Mouse (Mus musculus) bone marrow, adult 2 months (tissue): ENCODE results near the gene Tbx4. TPM values are rescaled to one million over a fixed set of nuclear protein-coding genes. Genes with fewer than 3 reads are reported as not detected.

Source experiments
- H3K27ac ChIP-seq: fragments of 200-500 bp; 2 replicates; pipeline ENCODE4 v1.5.1; 2012; ENCODE audit warnings: low read depth, mild to moderate bottlenecking, control low read depth, inconsistent platforms, low read length; ENCODE audit not compliant: control insufficient read depth, poor library complexity, insufficient read depth
- H3K4me1 ChIP-seq: fragments of 200-500 bp; 2 replicates; pipeline ENCODE4 v1.6.1; 2011; ENCODE audit warnings: low read length; ENCODE audit not compliant: control insufficient read depth, insufficient read depth
- H3K4me3 ChIP-seq: fragments of 200-500 bp; replicated peaks from 2 replicates; pipeline ENCODE3; 2011; ENCODE audit warnings: mild to moderate bottlenecking, low read depth, low read length, control low read depth; ENCODE audit not compliant: control insufficient read depth
- CTCF ChIP-seq: fragments of 200-500 bp; IDR thresholded peaks from 2 replicates; pipeline ENCODE4 v1.5.1; 2011; ENCODE audit warnings: low read length, control low read depth; ENCODE audit not compliant: control insufficient read depth, insufficient read depth
- POLR2A ChIP-seq: fragments of 200-500 bp; IDR thresholded peaks from 2 replicates; pipeline ENCODE4 v1.6.1; 2011; ENCODE audit warnings: low read depth, mild to moderate bottlenecking, control low read depth, low read length, borderline replicate concordance; ENCODE audit not compliant: control insufficient read depth
- WGBS: fragments of 180-500 bp; shearing (Covaris S2); methylation state at CpG from one replicate; pipeline ENCODE4 v1.1.7; 2018; 5-methylcytosine and 5-hydroxymethylcytosine counted together
- polyA plus RNA-seq: library from polyadenylated mRNA; stranded (reverse); fragments of >200 nt; gene quantifications from 2 replicates; pipeline ENCODE4 v1.2.4, GENCODE M21; 2011; ENCODE audit warnings: low replicate concordance; ENCODE audit not compliant: missing spikeins, insufficient read depth, insufficient read length

Tbx4 gene
- polyA plus RNA-seq, 1 experiment: not detected

DNA sequence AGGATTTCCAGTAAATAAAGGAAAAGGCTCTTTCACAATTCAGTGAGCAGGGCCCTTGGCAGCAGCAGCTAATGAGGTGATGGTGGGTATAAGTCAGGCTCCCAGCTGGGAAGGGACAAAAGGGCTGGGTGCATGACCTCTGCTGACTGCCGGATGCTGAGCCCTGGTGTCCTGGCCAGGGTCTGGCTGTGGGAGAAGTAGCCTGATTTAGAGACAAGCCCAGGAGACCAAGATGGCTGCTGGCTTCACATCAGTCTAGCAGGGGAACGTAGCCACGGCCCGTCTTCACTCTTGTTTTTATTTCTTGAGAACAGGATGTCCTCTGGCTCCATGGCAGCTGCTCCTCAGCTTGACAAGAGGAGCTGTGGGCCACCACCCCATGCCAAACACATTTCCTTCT is 39.7 kb upstream of the Tbx4 start:
- 45% methylated on average over 4 of the region's 4 CpGs for WGBS
- TF ChIP-seq CTCF (no peak), POLR2A (no peak)
- H3K27ac ChIP-seq: no peak overlapping the region
- no peaks in the 10 kb centered on the region; the same call in 1 of the 2 replicates for H3K4me1 ChIP-seq
- no peak overlapping the region for H3K4me3 ChIP-seq

GRCm38 (mm10) chr11:85849037-85849436 is 37.2 kb upstream of the Tbx4 start:
- H3K4me1 ChIP-seq: no peaks in the 10 kb centered on the region
- WGBS: 9% methylated on average over 21 of the region's 21 CpGs
- TF ChIP-seq CTCF (peak; percentile 74), POLR2A (no peak)
- H3K4me3 ChIP-seq: no peak overlapping the region
- H3K27ac ChIP-seq: no peak overlapping the region

DNA sequence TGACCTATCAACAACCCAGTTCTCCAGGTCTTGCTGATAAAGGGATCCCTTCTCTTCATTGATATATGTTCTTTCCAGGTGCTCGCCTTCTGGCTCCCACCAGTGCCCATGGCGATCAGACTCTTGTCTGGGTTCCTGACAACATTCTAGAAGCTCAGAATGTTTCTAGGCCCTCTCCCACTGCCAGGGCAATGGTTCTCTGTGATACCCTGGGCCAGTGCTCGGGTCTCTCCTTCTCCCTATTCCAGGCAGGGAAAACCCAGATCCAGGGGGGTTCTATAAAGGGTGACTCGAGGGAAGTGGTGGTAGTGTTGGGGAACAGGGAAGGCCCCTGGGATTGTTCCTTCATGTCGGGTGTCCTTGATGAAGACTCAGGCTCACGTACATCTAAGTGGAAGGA is 36.0 kb upstream of the Tbx4 start, which contains the start of gene Gm11444:
Gene Gm11444 (minus strand): TSS at position 101 of the 400 bp plus-strand sequence.
- H3K27ac ChIP-seq: no peak within 1 kb of the TSS
- WGBS: 86% methylated on average over 6 of the region's 6 CpGs
- no peak for TF ChIP-seq CTCF
- TF ChIP-seq POLR2A: no peak
- no peak within 1 kb of the TSS for H3K4me3 ChIP-seq
- no peaks in the 10 kb centered on the region for H3K4me1 ChIP-seq

DNA sequence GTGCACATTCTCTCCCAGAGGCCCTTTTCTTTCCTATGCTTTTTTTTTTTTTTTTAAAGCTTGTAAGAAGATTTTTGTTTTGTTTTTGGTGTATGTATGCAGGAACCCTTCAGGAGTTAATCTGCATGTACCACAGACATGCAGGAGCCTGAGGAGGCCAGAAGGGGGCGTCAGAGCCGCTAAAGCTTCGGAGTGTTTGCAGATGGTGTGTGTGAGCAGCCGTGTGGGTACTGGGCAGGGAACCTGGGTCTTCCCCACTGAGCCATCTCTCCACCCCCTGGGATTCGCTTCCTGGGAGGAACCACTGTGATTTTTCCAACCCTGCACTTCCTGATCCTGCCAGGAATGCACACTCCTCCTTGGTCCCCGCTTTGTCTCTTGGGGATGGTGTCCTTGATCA is 35.5 kb upstream of the Tbx4 start:
- H3K27ac ChIP-seq: no peak overlapping the region
- H3K4me3 ChIP-seq: no peak overlapping the region
- H3K4me1 ChIP-seq: no peaks in the 10 kb centered on the region
- WGBS: 59% methylated on average over 6 of the region's 6 CpGs
- TF ChIP-seq CTCF (no peak), POLR2A (no peak)

DNA sequence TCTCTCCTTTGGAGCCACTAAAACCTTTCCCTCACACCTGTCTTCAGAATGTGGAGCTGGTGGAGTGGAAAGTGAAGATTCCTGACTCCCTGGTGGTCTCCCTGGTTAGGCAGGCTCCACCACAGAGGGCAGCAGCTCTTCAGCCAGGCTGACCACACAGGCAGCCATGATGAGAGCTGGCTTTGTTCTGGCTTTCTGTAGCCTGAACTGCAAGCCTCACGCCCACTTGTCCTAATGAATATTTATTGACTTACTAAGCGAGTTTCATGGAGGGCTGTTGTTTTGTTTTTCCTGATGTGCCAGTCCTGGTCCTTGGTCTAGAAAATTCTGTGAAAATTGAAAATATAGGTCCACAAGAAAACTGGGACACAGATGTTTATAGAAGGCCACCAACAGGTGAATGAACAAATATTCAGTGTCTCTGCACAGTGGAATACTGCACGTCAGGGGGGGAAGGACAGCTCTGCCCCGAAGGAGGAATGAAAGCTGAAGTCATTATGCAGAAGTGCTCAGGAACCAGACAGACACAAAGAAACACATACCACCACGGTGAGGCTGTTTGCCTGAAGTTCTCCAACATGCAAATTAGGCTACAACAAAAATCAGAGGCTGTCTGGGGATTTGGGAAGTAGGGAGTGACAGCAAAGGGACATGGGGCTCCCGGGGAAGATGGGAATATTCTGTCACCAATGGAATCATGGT is 28.1 kb upstream of the Tbx4 start:
- H3K27ac ChIP-seq: no peak overlapping the region
- TF ChIP-seq CTCF (no peak), POLR2A (no peak)
- H3K4me1 ChIP-seq: no peaks in the 10 kb centered on the region
- WGBS: 39% methylated on average over 6 of the region's 6 CpGs
- no peak overlapping the region for H3K4me3 ChIP-seq

- Histone ChIP-seq H3K27ac (no peak overlapping the region), H3K4me3 (no peak overlapping the region), H3K4me1 (no peaks in the 10 kb centered on the region)
- TF ChIP-seq POLR2A (no peak), CTCF (peak; percentile 33; the same call in 1 of the 2 replicates)
- 39% methylated on average over 7 of the region's 7 CpGs for WGBS
Observed at GRCm38 (mm10) chr11:85864363-85864762, 21.9 kb upstream of the Tbx4 start.

GRCm38 (mm10) chr11:85876059-85876788 is 10.0 kb upstream of the Tbx4 start:
- no peak for TF ChIP-seq POLR2A
- no peak for TF ChIP-seq CTCF
- no peaks in the 10 kb centered on the region for H3K4me1 ChIP-seq
- H3K27ac ChIP-seq: no peak overlapping the region
- 75% methylated on average over 24 of the region's 24 CpGs for WGBS
- H3K4me3 ChIP-seq: no peak overlapping the region

DNA sequence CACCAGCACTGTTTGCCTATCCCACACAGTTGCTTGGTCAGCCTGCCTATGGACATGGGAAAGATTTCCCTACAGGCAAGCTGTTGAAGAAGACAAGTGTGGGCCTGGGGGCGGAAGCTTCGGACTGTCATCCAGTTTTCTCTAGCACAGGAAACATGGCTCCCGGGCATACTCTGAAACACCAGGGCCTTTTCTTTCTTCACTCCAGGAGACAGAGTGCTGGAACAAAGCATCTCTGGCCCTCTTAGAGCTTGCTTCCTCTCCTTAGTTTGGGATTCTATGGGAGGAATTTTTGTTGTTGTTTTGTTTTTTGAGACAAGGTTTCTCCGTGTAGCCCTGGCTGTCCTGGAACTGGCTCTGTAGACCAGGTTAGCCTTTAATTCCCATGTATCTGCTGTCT is 1.7 kb upstream of the Tbx4 start:
- no peak overlapping the region for H3K4me3 ChIP-seq
- no peak overlapping the region for H3K27ac ChIP-seq
- WGBS: 82% methylated on average over 4 of the region's 4 CpGs
- no peaks in the 10 kb centered on the region for H3K4me1 ChIP-seq
- TF ChIP-seq CTCF: no peak
- TF ChIP-seq POLR2A: no peak

DNA sequence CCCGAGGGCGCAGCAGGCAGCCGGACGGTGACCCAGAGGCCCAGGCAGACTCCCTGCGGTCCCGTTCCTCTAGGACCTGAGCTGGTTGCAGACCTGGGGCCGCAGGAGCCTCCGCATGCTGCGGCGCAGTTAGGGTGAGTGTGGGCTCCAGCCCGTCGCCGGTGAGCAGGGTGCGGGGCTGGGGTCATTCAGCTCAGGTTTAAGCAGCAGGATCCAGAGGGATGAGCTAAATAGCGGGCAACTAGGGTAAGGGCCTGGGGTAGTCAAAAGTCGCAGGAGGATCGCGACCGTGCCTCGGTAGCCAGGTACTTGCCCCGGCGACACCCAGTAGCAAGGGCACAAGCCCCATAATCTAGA is 185 bp downstream of the Tbx4 start:
- H3K27ac ChIP-seq: no peak overlapping the region
- 17% methylated on average over 22 of the region's 22 CpGs for WGBS
- H3K4me1 ChIP-seq: no peaks in the 10 kb centered on the region
- no peak for TF ChIP-seq CTCF
- no peak for TF ChIP-seq POLR2A
- no peak overlapping the region for H3K4me3 ChIP-seq
